Mouse (Mus musculus) kidney, postnatal 4 days (tissue): ENCODE measurements around the gene Gga3.
"Not testable (repeated sequence)": the region's sequence is repeated elsewhere in the genome, so short reads cannot be mapped to it uniquely, and the experiment has no call there.

ENCODE experiments used
- DNase-seq, 2 experiments: peaks; one replicate each; pipeline ENCODE4 v3.0.0; 2021; ENCODE audit warnings: mixed read lengths in 2 of 2

The Gga3 gene

DNA sequence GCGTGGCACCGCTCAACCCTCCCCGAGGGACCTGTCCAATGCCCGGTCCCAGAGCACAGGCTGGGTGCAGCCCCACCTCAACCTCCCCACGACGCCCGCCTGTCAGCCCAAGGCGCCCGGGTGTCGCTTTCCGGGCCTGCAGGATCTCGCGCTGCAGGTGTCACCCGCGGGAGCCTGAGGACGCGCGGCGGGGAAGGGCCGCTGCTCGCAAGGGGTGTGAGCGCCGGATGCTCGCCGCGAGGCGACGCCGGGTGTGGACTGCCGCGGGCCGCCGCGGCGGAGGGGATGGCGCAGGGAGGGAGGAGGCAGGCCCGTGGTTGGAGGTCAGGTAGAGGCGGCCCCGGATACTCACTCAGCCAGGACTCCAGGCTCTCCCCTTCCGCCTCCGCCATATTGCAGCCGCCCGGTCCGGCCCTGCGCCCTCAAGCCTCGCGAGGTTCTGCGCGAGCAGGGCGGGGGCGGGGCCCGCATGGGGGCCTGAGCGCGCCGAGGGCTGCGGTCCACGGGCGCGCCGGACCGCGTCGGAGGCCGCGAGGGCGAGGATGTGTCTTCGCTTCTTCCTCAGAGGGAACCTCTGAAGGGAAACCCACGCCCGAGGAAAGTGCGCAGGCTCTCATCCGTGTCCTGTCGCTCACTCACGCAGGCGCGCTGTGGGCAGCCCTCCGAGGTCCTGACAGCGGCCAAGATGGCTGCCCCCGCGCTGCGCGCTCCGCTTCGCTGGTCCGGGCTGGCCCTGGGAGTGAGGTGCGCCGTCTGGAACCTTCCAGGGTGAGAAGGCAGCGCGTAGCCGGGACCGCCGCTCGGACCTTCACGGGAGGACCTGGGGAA lies at the start of gene Gga3, which contains the start of gene Mrps7:
Gga3 (minus strand) TSS at position 576 of the 828 bp plus-strand sequence.
Mrps7 (plus strand) TSS at position 450 of the 828 bp plus-strand sequence.
- DNase-seq = peak; percentile 93 to 96

DNA sequence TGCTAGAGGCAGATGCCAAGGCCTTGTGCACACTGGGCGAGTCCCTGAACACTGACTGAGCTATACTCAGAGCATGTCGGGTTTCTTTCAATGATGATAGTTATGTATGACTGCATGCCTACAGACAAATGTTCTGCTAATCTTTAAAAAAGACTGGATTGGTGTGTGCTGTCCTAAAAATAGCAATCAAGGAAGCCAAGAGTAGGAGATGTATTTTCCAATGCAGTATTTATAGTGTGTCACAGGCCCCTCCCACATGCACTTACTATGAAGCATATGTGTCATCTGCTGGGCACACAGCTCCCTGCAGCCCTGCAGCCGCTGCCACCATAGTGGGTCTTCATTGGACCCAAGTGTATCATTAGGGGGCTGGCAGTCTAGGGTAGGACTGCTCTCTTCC lies 49.3 kb upstream of the Gga3 start:
- no peak for DNase-seq

DNA sequence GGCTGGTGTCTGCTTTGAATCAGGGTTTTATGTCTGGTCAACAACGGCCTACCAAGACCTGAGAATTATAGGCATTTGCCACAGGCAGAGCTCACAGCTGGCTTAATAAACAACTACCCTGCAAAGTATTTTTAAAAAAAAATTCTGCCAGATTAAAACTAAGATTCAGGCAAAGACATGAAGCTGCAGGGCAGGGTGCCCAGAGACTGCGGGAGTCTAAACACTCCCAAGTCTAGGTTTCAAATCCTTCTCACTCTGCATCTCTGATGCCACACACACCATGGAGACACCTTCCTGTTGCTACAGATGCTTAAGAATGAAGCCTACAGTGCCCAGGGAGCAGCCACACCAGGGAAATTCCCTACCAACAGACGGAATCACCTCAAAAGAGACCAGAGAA lies 47.8 kb upstream of the Gga3 start:
- DNase-seq = no peak

DNA sequence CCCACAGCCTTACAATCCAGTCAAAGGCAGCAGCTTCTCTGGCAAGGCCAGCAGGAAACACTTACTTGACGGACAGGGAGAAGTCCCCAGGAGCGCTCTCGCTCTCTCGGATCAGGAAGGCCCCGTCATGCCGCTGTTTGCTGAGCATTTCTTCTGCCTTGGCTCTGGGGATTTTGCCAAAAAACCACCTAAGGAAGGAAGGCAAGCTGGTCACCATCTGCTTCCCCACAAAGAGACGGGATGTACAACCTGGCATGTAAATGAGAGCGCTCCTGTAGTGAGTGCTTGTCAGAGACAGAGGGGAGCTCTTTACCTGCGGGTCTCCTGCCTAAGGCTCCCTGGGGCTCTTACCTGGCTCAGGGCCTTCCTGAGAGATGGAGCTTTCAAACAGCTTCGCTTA lies 45.9 kb upstream of the Gga3 start:
- DNase-seq = peak; percentile 23 to 42

DNA sequence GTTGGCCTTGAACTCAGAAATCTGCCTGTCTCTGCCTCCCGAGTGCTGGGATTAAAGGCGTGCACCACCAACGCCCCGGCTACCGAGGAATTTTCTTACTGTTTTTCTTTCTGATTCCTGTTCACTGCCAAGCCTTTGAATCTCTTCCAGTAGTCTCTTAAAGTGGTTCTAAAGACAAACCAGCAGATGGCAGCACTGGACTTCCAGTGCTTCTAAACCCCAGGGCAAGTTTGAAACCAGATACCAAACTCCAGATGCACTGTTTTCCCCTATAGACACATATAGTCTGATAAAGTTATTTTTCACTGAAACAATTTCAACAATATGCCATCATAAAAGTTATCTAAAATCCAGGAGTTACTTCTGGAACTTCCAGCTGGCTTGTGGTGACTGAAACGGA lies 43.6 kb upstream of the Gga3 start:
- peak; percentile 46 to 61 for DNase-seq

DNA sequence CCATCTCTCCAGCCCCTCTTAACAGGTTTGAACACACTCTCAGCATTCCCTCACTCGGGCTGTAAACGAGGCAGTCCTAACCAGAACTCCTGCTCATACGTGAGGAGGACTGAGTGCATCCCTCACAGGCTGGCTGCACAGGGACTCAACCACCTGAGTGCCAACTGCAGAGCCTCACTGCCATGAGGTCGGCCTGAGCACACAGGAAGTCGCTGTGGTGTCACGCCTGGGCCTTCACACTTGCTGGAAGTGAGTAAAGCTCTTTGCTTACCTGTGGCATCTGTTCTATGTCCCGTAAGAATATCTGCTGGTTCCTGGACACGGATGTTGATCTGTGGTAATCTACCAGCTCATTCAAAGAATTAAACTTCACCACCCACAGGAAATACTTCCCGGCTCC lies 42.6 kb upstream of the Gga3 start:
- no peak for DNase-seq

DNA sequence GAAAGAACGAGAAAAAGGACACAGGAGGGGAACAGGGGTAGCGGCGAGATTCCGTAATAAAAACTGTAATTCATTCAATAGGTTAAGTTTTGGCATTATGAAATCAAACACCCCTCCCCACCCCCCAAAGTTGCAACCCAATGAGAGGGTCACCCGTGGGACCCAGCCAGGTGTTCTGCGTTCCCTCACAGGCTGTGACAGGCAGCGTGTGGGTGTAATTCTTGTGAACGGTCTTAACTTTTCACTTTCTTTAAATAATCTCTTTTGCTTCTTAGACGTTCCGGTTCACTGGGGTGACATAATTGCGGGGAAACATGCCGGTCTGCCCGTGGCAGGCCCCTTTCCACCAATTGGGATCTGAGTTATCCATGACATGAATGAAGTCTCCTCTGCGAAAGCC lies 41.6 kb upstream of the Gga3 start:
- DNase-seq = not testable (repeated sequence)

DNA sequence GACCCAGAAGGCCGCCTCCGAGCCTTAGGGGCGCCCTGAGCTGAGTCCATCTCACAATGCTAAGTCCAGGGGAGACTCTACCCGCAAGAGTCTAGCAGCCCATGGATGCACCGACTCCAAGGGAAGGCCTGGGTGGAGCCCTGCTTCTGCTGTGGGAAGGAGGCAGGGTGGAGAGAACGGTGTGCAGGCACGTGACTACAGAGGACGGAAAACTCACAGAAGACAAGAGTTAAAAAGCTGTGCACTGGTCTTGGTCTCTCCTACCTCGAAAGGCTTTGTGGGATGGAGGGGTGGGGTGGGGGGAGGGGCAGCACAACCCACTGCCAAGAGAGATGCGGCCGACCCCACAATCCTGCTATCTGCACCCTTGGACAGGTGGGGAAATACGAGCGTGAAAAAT lies 40.5 kb upstream of the Gga3 start:
- DNase-seq = no peak

DNA sequence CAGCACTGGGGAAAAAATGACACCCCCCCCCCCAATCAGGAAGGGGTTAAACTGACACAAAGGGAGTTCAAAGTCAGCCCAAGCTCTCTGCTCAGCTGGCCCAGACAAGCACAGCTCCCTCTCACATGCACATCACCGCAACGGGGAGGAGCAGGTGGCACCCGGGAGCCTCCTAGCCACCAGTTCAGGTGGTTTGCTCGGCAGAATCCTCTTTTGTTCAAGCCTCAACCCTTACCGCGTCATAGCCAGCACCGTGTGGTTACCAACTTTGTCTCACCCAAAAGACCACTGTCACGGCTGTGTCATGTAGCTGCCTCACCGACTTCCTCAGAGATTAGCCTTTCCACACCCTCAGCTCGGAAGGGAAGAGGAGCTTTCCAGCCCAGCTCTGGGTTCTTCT lies 39.4 kb upstream of the Gga3 start:
- DNase-seq = no peak

DNA sequence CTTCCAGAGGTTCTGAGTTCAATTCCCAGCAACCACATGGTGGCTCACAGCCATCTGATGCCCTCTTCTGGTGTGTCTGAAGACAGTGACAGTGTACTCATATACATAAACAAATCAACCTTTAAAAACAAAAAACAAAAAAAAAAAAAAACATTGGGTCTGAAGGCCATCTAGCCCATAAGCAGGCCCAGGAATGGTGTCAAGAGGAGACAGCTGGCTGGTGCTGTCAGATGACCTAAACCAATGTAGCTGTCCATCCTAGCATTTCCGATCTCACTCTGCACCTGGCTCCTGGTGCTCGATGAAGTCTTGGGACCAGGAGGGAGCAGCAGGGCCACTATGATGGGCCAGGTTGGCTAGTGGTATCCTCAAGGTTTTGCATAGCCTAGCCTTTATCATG lies 38.9 kb upstream of the Gga3 start:
- no peak for DNase-seq

DNA sequence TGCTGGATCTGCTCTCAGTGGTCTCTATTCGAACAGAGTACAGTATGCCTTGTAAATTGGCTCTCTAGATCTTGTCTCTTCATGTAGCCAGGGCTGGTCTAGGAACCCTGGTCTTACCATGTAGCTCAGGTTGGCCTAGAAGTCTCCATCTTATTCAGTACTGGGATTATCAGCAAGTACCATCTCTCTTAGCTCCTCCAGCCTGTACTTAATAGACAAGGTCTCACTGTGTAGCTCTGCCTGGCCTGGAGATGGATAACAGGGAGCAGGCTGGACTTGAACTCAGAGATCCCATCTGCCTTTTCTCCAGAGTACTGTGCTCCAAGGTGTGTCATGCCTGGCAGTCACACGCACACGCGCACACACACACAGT lies 37.8 kb upstream of the Gga3 start:
- DNase-seq = no peak

DNA sequence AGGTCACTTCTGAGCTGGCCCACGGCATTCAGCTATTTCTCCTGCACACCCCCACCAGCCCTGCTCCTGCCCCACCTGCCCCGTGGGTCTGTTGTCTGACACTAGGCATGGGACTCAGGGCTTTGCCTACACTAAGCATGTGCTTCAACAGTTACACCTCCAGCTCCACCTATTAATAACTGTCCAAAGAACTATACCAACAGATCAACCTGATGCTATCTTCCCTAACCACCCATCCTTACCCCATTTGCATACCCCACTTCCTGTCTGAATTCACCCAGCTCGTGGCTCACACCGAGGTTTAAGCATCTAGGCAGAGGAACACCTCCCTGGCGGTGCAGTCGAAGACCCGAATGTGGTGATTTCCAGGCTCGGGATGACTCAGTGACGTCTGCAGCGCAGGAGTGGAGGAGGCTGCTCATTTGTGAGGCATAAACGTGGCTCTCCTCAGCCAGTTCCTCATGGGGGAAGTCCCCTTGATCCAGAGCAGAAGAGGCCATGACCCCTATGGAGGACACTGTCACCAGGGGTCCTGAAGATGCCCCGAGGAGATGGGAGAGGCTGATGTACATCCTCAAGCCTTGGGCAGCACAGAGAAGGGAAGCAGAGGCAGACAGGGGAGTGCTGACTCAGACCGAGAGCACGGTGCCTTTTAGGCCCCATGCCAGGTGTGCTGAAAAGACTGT lies 37.3 kb upstream of the Gga3 start:
- DNase-seq = no peak

DNA sequence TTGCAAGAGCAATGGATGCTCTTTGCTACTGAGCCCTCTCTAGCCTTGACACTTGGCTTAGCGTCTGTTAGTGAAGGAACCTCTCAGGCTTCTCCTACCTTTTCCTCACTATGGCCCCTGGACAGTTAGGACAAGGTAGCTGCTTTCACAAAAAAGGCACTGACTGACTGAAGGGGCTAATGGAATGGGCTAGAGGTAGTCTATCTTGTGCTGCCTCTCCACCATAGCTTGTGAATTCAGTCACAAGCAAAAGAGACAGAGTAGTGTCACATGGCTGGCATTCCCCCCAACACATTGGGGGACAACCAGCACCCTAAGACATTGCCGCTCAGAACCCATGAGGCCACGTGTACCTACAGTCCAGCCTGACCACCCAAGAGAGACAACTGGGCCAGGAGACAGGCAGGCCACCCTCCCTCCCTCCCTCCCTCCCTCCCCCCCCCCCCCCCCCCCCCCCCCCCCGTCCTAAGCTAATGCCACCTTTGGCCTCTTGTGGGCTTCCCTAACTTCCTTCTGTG lies 36.5 kb upstream of the Gga3 start:
- DNase-seq = no peak

DNA sequence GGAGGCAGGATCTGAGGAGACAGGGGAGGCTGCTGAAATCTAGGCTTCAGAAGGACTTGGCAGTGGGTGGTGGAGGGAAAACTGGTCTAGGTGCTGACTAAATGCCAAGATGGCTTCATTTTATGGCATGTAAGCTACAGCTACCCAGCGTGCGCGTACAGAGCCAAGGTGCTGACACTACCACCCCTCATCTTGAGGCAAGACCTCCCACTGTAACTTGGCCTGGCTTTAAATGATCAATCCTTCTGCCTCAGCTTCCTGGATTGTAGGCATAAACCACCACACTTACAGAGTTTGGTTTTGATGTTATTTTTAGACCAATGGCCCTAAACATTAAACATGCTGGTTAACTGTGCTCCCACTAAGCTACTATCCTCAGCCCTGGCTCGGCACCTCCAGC lies 35.7 kb upstream of the Gga3 start:
- DNase-seq = no peak

DNA sequence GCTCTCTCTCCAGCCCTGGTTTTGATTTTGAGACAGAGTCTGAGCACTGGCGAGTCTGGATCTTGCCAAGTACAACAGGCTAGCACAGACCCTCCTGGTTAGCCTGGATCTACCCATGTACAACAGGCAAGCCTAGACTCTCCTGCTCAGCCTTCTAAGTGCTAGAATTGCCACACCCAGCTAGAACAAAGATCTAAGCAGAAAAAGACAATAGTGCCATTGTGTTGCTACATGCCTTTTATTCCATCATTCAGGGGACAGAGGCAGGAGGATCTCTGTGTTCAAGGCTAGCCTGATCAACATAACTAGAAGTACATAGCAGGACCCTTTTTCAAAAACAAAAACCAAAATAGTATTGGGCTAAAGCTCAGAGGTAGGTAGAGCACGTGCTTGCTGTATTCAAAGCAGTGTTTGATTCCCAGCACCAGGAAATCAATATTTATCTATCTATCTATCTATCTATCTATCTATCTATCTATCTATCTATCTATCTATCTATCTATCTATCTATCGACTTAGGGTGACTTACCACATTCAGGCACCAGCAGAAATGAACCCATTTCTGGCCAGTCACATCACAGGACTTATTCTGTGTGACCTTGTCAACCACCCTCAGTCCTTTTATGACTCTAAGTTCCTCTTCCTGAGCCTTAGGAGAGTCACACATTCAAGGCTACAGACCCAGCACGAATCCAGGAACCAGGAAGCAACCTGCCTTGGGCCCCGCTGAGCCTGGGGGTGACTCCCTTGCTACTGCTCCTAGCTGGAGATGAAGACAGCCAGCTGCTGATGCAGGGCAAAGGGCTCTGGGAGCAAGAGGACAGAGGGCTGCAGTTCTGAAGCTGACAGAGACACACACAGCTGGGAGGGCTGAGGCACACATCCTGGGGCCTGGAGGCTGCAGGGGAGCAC lies 34.9 kb upstream of the Gga3 start:
- DNase-seq = peak; percentile 49 to 58

DNA sequence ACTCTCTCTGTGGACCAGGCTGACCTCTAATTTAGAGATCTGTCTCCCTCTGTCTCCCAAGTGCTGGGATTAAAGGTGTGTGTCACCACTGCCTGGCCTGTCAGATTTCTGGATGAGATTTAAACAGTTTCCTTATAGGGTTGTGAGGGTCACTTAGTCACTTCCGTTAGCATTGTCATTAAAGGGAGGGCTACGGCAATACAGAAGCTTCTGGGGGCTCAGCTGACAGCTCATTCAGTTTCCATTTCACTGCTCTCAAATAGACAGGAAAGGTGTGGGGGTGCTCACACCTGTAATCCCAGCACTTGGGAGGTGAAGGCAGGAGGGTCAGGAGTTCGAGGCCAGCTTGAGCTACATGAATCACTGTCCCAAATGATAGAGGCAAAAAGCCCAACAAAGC lies 33.1 kb upstream of the Gga3 start:
- no peak for DNase-seq

DNA sequence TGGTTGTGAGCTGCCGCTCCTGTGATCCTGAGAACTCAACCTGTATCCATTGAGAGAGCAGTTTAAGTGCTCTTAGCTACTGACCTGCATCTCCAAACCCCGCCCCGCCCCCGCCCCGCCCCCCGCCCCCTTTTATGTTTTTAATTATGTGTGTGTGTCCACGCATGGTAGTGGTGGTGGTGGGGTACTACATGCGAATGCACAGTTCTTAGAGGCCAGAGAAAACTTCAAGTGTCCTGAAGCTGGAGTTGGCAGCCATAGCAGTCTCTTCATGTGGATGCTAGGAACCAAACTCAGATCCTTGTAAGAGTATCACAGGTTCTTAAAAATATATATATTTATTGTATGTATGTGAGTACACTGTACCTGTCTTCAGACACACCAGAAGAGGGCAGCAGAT lies 31.6 kb upstream of the Gga3 start:
- no peak for DNase-seq

DNA sequence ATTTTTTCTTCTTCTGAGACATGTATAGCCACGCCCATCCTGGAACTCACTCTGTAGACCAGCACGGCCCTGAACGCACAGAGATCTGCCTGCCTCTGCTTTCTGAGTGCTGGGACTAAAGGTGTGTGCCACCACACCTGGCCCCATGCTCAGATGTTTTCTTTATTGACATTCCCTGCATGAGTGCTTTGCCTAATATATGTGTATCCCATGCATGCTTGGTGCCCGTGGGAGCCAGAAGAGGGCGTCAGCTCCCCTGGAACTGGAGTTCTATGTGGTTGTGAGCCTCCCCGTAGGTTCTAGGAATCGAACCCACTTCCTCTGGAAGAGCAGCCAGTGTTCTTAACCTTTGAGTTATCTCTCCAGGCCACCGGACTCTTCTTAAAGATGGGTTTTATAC lies 31.2 kb upstream of the Gga3 start:
- DNase-seq = no peak

DNA sequence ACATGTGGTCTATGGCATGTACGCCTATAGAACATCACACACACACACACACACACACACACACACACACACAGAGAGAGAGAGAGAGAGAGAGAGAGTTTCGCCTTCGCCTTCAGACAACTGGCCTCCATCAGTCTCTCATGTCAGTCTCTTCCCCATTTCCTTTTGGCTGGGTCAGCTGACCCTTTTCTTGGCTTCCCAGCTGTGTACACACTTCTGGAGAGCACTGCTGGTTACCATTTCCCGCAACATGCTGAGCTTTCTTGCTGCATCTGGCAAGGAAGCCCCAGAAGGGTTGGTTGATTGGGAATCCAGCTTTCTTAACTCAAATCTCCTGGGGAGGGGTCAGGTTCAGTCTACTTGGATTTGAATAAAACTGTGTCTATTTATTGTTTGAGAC lies 30.3 kb upstream of the Gga3 start:
- peak; percentile 33 to 54 for DNase-seq

DNA sequence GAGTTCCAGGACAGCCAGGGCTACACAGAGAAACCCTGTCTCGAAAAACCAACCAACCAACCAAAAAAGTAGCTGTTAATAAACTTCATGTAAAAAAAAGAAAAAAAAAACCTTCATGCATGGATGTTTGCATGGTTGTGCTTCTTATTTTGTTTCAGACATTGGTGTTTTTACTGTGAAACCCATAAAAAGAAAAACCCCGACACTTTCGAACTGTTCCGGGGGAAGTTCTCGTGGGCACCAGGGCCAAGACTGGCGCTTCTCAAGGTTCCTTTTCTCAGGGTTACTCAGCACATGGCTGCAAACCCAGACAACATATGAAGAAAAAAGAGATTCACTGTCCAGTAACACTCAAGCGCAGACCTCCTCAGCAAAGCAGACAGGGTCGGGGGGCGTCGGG lies 29.0 kb upstream of the Gga3 start:
- no peak for DNase-seq

DNA sequence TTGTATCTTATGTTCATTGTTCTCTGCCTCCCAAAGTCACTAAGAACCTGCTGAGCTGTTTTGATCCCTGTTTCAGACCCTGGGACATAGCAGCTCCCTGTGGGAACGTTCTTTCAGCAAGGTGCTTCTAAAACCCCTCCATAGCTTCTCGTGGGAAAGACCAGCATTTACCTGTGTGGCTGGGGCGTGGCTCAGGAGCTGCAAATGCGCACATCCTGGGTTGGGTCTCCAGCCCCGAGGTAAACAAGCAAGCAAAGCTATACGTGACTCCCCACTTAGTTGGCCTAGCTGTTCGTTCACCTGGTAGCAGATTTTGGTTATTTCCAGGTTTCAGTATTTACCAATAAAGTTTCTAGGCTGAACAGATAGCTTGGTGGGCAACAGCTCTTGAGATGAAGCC lies 28.4 kb upstream of the Gga3 start:
- DNase-seq = no peak

DNA sequence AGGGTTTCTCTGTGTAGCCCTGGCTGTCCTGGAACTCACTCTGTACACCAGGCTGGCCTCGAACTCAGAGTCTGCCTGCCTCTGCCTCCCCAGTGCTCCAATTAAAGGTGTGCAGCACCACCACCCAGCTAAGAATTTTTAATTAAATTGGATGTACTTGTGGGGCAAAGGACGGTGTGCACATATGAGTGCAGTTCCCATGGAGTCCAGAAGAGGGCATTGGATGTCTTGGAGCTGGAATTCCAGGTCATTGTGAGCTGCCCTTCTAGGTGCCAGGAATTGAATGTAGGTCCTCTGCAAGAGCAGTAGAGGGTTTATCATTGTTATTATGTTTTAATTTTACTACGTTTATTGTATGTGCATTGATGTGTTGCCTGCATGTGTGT lies 27.6 kb upstream of the Gga3 start:
- peak; percentile 57 to 67 for DNase-seq
